Mouse (Mus musculus): ENCODE results near the gene Mettl7b. TPM values are rescaled to one million over a fixed set of nuclear protein-coding genes. Genes with fewer than 3 reads are reported as not detected.

The Mettl7b gene
- total RNA-seq, 2 experiments from 2014 or later: 0.73 TPM; not detected in 1

DNA sequence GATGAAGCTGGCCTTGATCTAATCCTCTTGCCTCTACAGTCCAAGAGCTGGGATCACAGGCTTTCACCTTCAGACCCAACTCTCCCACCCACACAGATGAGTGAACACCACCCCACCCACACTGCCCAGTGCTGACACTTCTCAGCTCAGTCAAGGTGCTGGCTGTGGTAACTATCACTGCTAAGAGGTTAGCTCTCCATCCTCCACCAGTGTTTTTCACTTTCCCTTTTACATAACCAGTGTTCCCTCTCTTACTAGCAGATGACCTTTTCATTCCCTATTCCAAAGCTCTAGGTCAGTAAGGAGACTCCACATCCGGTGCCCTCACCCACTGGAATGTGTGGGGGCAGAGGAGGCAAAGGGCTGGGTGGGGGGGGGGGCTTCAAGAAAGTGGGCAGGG, 39.5 kb downstream of the Mettl7b start:
- DNase-seq (ENCODE audit: low spot score in 2 of 2): no peak

DNA sequence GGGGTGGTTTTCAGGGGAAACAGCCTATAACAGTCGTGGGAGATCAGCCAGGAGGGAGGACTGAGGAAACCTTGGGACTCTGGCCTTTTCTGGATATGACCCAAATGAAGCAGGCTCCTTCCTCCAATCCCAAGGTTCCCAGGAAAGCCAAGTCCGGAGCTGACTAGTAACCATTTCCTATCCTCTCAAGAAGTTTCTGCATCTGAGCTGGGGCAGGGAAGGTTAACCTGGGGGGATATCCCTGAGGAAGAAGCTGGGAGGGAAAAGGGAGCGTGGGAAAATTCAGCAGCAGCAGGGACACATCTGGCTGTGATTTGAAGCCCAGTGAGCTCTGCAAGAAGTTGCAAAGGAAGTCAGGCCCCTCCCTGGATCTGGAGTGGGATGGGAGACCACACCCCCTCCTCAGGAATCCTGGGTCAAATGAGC, 40.0 kb downstream of the Mettl7b start:
- no peak for DNase-seq (ENCODE audit: low spot score in 2 of 2)

DNA sequence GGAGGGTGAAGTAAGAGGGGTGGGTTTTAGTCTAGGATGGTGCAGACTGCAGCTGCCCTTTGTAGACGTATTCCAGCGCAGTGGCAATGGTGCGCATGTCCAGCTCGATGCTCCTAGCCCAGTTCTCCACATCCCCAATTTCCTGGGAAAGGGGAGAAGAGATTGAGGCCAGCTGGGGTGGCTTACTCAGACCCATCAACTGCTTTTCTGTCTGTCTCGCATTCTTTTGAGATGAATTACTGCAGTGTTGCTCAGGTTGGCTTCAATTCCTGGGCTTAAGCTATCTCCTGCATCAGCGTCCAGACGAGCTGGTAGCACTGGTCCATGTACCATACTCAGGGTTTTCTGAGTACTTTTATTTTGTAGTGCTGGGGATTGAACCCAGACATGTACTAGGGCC, 40.8 kb downstream of the Mettl7b start:
- DNase-seq (ENCODE audit: low spot score in 2 of 2): no peak

DNA sequence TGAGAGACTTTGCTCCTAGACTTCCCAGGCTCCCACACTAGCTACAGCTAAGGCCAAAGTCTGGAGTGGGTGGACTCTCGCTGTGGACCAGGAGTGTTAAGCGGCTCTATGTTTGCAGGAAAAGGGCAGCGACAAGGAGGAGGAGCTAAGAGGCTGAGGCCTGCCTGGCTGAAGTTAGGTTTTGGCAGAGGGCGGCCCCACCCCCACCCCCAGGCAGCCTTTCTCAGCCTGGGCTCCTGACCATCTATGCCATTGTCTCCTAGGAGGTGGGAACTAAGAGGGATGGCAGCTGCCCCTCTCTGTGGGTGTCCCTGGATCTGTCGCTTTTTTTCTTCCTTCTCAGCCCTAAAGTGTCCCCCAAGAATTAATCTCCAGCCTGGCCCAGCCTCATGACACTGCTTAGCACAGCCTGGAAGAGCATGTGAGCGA, 41.6 kb downstream of the Mettl7b start:
- DNase-seq (ENCODE audit: low spot score in 2 of 2): no peak

DNA sequence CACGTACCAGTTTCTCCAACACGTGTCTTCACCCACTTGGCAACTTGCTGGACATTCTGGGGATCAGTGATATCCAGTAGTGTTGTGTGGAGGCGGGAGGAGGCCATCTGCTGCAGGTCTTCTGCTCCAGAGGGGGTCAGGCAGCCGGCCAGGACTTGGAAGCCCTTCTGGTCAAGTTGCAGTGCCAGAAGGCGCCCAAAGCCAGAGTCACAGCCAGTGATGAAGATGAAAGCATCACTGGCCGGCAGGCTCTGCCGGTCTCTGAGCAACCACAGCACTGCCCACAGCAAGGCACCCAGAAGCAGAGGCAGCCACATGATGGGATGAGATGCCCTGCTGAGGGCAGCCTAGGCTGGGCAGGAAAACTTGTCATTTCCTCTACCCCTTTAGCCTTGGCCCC, 42.5 kb downstream of the Mettl7b start:
- peak; percentile 55 to 80 for DNase-seq (ENCODE audit: low spot score in 2 of 2)

DNA sequence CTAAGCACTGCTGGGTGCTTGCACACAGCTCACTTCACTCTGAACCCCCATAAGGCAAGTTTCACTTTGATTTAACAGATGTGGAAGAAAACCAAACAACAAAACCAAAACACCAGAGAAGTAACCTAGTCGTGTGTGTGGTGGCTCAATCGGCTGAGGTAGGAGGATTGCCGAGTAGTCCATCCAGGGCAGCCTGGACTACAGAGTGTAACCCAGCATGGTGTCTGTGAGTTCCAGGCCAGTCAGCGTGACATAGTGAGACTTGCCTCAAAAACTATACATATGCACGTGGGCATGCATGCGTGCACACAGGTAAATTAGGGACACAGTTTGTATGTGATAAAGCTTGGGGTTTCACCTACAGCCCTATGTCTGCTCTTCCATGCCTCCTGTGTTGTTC, 43.4 kb downstream of the Mettl7b start:
- DNase-seq (ENCODE audit: low spot score in 2 of 2): no peak

DNA sequence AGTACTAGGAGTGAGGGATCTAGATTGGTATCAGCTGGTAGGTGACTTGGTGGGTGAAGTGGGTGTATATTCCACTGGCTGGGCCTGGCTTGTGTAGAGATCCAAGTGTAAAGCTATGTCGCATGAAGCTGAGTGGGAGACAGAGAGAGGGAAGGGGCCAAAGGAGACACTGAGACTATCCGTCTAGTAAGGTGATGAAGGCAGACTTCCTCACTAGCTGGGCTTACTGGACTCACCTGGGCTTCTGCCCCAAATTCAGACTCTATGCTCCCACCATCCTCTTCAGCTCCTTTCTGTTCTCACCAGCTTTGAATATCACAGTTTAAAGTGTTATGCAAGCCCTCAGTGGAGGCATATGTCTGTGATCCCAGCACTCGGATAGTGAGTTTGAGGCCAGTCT, 44.1 kb downstream of the Mettl7b start:
- DNase-seq (ENCODE audit: low spot score in 2 of 2): no peak

DNA sequence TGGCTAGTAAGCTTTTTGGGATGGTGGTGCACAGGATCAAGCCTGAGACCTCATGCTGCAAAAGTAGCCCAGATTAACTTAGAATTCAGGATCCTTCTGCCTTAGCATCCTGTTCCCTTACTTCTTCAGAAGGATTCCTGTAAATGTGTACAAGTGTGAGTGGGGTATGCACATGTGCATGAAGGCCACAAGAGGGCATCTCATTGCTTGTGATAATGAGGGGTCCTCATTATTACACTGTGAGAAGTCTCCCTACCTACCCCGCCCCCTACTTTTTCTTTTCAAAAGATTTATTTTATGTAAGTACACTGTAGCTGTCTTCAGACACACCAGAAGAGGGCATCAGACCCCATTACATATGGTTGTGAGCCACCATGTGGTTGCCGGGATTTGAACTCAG, 45.2 kb downstream of the Mettl7b start:
- no peak for DNase-seq (ENCODE audit: low spot score in 2 of 2)

DNA sequence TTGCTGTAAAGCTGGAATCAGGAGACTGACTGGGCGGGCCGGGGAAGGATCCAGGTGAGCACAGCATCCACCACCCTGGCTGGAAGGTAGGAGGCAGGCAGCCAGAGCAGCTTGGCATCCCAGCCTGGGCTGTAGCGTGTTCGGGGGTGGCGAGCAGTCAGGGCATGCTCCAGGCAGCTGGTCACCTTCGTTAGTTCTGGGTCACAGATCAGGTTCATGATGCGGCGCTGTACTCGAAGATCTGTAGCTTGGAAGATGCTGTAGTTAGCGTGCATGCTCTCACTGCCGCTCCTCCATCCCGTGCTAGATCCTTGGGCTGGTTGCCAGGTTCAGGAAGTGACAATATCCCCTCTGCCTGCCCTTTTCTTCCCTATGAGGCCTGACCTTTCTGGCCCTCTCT, 47.1 kb downstream of the Mettl7b start:
- peak in 1 of 2 experiments; percentile 20 for DNase-seq (ENCODE audit: low spot score in 2 of 2)

DNA sequence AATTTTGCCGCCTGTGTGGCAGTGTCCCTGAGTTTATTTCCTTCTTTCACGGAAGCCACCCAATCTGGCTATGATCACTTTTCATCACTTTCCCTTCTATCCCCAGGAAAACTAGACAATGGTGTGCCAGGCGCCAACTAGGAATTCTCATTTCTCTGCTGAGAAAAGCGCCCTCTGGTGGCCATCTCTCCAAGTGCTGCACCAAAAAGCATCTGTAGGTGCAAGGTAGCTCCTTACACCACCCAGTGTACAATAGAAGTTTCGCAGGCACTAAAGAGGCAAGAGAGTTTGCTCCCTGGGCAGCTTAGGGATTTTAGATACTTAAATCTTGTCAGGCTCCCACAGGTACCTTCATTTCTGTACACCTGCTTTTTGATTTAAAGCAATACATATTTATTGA, 47.6 kb downstream of the Mettl7b start:
- DNase-seq (ENCODE audit: low spot score in 2 of 2): peak; percentile 78 to 90

DNA sequence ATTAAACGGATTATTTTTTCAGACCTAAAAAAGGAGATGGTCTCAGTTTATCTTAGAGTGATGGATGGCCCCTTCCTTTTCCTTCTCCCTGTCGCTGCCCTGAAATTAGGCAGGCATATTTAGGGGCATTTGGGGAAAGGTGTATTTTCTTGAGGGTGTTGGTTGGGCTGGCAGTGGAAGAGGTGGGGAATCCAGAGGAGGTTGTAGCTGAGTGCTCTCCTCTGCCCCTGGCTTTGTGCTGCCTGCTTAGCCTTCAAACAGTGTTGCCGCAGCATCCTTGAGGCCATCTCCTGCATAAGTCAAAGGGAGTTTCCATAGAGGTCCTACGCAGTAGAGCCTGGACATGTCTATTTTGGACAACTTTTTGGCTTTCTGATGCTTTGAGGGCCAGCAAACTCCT, 48.0 kb downstream of the Mettl7b start:
- DNase-seq (ENCODE audit: low spot score in 2 of 2): no peak

DNA sequence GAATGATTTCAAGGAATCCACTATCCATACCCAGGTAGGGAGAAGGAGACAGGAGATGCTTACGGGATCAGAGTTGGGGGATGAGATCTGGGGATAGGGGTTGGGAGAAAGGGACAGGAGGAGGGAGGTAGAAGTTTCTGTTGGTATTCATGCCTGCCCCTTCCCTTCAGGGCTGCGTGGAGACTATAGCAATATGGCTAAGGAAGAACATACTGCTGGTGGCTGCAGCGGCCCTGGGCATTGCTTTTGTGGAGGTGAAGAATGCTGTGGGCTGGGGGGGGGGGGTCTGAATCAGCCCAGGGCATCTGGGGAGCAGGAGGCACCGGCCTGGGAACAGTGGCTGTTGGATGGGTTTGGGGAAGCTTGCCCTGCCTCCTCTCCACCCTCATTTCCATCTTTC, 48.5 kb downstream of the Mettl7b start:
- DNase-seq (ENCODE audit: low spot score in 2 of 2): no peak

DNA sequence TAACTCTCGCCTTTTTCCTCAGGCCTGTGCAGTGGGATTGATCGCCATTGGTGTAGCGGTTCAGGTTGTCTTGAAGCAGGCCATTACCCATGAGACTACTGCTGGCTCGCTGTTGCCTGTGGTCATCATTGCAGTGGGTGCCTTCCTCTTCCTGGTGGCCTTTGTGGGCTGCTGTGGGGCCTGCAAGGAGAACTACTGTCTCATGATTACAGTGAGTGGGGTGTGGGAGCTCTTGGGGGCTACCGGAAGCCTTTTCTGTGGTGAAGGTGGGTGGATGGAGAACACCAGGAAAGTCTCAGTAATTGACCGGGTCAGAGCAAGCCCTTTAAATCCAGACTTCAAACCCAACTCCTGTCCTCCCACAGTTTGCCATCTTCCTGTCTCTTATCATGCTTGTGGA, 49.4 kb downstream of the Mettl7b start:
- DNase-seq (ENCODE audit: low spot score in 2 of 2): no peak

DNA sequence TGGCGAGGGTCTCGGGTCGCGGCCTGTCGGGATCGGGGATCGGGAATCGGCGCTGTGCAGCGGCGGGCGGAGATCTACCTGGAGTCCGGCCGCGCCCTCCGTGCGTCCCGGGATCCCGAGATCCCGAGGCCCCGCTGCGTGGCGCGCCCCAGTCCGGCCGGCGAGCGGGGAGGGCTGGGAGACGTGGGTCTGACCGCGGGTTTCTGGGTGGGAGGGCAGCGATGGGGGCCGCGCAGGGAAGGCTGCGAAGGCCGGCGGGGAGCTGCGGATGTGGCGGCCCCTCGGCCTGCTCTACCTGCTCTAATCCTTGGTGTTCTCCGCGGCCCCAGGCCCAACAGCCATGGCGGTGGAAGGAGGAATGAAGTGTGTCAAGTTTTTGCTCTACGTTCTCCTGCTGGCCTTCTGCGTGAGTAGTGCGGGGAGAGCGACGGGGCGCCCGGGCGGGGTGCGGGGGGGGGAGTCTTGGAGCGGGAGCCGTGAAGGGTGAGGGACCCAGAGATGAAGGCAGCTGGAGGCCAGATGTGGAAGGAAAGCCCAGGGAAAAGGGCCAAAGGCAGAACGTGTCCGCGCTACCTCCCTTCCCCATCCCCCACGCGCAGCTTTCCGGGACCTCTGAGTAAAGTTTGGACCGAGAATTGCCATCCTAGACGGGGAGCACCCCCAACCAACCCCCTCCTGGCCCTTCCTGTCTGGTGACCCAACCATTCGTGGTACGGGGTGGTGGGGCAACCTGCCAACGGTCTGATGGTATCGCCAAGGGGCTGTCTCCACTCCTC, 50.5 kb downstream of the Mettl7b start:
- peak; percentile 53 to 65 for DNase-seq (ENCODE audit: low spot score in 2 of 2)

DNA sequence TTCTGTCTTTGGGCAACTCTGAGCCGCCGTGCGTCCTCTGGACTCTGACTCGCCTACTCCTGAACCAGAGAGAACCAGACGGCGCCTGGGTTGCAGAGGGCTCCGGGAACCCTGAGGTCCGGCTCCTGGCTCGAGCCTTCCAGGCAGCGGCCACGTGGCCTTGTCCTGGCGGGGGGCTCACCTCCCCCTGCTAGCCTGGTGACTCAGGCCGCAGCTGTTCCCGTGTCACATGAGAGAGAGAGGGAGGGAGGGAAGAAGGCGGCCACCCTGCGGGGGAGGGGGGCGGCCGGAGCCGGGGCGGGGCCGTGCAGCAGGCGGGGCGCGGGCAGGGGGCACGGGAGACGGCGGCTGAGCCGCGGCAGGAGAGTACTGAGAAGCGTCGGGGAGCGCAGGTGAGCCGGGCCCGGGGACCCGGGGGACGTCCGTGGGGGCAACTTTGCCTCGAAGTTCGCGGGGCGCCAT, 51.2 kb downstream of the Mettl7b start:
- peak; percentile 89 to 91 for DNase-seq (ENCODE audit: low spot score in 2 of 2)

DNA sequence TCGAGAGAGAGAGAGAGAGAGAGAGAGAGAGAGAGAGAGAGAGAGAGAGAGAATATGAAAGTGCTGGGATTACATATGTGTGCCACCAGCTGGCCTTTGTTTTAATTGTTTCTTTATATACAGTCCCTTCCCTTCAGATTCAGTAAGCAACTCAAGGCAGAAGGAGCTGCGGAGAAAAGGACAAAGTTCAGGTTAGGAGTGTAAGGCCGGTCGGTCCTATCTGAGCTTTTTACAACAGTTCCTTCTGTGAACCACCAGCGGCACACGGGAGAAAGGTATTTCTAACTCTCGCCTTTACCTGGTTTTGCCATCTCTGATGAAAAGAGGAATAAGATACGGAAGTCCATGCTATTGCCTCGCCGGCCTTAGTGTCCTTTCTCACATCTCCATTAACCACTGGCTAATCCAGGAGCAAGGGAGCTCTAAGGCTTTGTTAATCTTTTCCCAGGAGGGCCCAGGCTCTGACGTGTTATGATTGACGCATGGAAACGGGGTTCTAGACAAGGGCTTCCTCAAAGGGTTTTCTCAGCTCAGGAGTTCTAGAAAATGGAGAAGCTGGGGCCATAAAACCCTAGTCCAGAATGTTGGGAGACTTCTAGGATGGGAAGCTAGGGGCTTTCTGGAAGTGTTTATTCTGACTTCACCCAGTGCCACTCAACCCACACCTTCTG, 51.9 kb downstream of the Mettl7b start:
- no peak for DNase-seq (ENCODE audit: low spot score in 2 of 2)

Other genes with a start within 250 kb of the Mettl7b start
- 1 to 10 TPM; 6.7 TPM for gene Dgka, start 216.1 kb downstream of the Mettl7b start, total RNA-seq (2021)
- gene Pym1, start 213.1 kb downstream of the Mettl7b start, total RNA-seq (2021): 10 to 100 TPM; 18.3 to 22.1 TPM
- 1 to 10 TPM; 2.8 to 3.0 TPM for gene Mmp19, start 170.1 kb downstream of the Mettl7b start, total RNA-seq (2021)
- gene Dnajc14, start 156.9 kb downstream of the Mettl7b start, total RNA-seq (2021): 10 to 100 TPM; 48.6 to 50.7 TPM
- 10 to 100 TPM; 17.3 to 20.2 TPM for gene Tmem198b, start 156.6 kb downstream of the Mettl7b start, total RNA-seq (2021)
- gene Sarnp, start 143.7 kb downstream of the Mettl7b start, total RNA-seq (2021): 10 to 100 TPM; 48.5 to 54.6 TPM
- 10 to 100 TPM; 11.7 to 12.0 TPM for gene Ormdl2, start 139.3 kb downstream of the Mettl7b start, total RNA-seq (2021)
- 1 to 10 TPM; 7.5 to 8.3 TPM for gene Gdf11, start 69.3 kb downstream of the Mettl7b start, total RNA-seq (2021)
- gene Cd63, start 60.0 kb downstream of the Mettl7b start, total RNA-seq (2021): 100 to 1,000 TPM; 311 to 352 TPM
- 10 to 100 TPM; 11.7 to 12.1 TPM for gene Rdh5, start 38.1 kb downstream of the Mettl7b start, total RNA-seq (2021)
- gene Bloc1s1, start 37.0 kb downstream of the Mettl7b start, total RNA-seq (2021): 100 to 1,000 TPM; 218 to 231 TPM
- gene Itga7, start 27.2 kb downstream of the Mettl7b start, total RNA-seq (2021): 100 to 1,000 TPM; 148 to 157 TPM
- gene Olfr9, start 28.4 kb upstream of the Mettl7b start, total RNA-seq (2021): not detected
- gene Olfr763, start 49.8 kb upstream of the Mettl7b start, total RNA-seq (2021): not detected
- gene Olfr764-ps1, start 78.9 kb upstream of the Mettl7b start, total RNA-seq (2021): not detected
- not detected for gene Olfr765, start 89.0 kb upstream of the Mettl7b start, total RNA-seq (2021)
- not detected for gene Olfr766-ps1, start 108.0 kb upstream of the Mettl7b start, total RNA-seq (2021)
- gene Olfr767, start 121.9 kb upstream of the Mettl7b start, total RNA-seq (2021): not detected
- gene Olfr768, start 138.4 kb upstream of the Mettl7b start, total RNA-seq (2021): not detected
- gene Olfr769, start 156.9 kb upstream of the Mettl7b start, total RNA-seq (2021): not detected
- not detected for gene Olfr770, start 178.0 kb upstream of the Mettl7b start, total RNA-seq (2021)
- gene Olfr771, start 203.8 kb upstream of the Mettl7b start, total RNA-seq (2021): not detected
- not detected for gene Olfr772, start 216.9 kb upstream of the Mettl7b start, total RNA-seq (2021)
- gene Olfr773, start 226.4 kb upstream of the Mettl7b start, total RNA-seq (2021): not detected